Mouse (Mus musculus) stomach, postnatal 0 days (tissue): ENCODE data around the gene Pkn1.

Source experiments
- CTCF ChIP-seq: IDR thresholded peaks from 2 replicates; pipeline ENCODE4 v1.5.1; 2016; ENCODE audit warnings: antibody characterized with exemption, low read depth, mild to moderate bottlenecking, moderate library complexity
- EP300 ChIP-seq: optimal IDR thresholded peaks from 2 replicates; pipeline ENCODE3; 2016; ENCODE audit warnings: antibody characterized with exemption

DNA sequence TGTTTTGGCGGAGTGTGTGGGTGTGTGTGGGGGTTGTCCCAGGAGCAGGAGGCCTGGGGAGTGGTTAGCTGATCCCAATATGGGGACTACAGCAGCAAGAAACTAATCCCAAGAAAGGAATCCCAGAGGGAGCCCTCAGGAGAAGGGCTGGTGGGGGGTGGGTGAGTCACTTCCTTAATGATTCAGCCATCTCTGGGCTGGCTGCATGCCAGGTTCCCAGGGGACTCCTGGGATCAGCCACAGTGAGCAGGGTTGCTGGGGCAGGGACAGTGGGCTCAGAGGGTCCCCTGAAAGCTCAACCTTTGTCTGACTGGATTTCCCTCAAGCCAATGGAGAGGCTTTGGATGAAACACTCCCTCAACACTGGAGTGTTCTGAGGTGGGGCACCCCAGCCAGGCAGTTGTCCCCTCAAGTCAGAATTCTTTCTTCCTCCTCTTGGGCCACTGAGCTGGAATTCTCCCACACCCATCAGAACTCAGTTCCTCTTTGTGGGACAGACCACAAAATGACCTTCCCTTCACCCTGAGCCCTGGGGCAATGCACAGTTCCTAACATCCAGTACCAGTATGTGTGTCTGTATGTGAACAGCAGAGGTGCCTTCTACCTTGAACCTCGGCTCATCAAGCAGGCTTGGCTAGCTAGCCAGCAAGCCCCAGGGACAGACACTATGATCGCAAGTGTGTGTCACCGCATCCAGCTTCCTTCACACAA is 39.0 kb upstream of the Pkn1 start:
- TF ChIP-seq CTCF = no peak
- TF ChIP-seq EP300 = no peak
